Mouse (Mus musculus): ENCODE data around the gene Vim. TPM values are rescaled to one million over a fixed set of nuclear protein-coding genes. Genes with fewer than 3 reads are reported as not detected.
A peak's percentile ranks its signal among the peaks of the same experiment; 100 is the strongest.

Gene Vim
- 10 to 100 TPM; 85.9 to 87.7 TPM for total RNA-seq (2021)

DNA sequence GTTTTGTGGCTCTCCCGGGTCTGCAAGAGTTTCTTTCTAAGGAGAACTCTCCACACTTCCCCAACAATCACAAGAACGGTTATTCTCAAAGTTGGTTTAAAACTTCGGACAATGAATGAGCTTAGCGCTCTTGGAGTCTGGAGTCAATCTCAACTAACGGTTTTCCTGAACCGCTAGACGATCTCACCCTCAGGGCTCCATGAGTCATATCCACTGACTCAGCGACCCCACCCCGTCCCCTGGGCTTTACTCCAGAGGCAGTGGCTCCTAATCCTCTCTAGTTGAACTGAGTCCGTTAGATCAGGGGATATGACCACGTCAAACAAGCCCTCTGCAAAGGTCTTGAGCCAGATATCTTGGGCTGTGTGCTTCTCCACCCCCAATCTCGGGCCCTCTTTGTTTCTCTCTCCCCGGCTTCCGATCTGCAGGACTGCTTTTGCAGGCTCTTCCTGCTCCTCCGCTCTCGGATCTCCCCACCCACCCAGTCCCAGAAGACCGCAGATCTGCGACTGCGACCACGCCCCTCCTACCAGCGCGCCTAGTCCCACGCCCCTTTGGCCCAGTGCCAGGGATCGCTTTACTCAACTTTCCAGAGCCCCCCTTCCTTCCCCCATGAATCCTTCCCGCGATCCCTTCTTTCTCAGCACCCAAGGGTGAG is at the start of gene Vim:
Gene Vim (plus strand): TSS at position 520 of the 658 bp plus-strand sequence.
- intact Hi-C loops (cut with DNase I), result loop anchor here (10.0 kb wide), 1 partner anchor 159 kb away; no protein-coding TSS in a partner anchor

GRCm38 (mm10) chr2:13526205-13526604 is 47.5 kb upstream of the Vim start:
- intact Hi-C loops (cut with DNase I), result no loop called here
- DNase-seq (ENCODE audit: extremely low spot score in 1 of 2, low spot score in 2 of 2), result no peak

More for the DNA sequence above, at the start of gene Vim:
- peak; percentile 34 to 92 for DNase-seq (ENCODE audit: extremely low spot score in 1 of 2, low spot score in 2 of 2)

GRCm38 (mm10) chr2:13527125-13527524 is 46.6 kb upstream of the Vim start:
- no peak for DNase-seq (ENCODE audit: extremely low spot score in 1 of 2, low spot score in 2 of 2)
- intact Hi-C loops (cut with DNase I), result no loop called here

DNA sequence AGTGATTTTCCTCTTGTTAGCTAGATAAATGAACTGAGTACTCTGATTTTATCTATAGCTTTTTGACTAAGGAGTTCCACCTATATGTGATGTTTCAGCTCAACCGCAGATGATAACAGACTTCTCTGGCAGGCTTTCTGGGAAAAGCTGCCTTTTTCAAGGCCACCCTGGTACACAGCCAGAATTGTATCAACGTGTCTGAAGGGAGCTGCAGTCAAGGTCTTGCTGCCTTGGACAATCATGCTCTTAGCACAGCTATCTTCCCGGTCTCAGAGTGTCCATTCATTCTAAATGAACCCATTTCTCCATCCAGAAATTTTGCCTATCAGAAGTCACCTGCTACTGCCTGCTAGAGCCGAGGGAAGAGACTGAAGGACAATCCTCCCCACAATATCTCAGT is 46.2 kb upstream of the Vim start:
- no peak for DNase-seq (ENCODE audit: extremely low spot score in 1 of 2, low spot score in 2 of 2)
- intact Hi-C loops (cut with DNase I), result no loop called here

DNA sequence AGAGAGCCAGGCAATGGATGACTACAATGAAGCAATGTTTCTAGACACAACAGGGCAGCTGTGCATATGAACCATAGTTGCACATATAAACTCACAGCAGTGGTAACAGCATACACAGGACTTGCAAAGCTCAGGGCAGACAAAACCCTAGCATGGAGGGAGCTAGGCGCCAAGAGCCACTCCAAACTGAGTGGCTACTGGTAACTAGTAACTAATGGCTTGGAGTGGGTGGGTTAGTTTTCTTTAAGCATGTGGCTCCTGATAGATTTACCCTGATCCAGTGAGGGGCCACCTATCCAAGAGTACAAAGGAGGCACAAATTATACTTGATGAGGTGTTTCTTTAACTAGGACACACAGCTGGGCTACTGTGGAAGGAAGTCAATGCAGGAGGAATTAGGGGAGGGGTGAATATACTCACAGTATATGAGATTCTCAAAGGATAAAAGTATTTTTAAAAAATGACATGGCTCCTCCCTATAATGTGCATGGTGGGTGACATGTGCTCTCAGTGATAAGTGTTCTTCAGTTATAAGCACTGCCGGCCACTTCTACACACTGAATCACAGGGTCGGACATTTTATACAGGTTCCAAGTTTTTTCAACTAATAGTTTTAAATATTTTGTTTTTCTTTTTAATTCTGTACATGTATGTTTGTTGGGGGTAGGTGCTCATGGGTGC is 44.3 kb upstream of the Vim start:
- intact Hi-C loops (cut with DNase I), result no loop called here
- no peak for DNase-seq (ENCODE audit: extremely low spot score in 1 of 2, low spot score in 2 of 2)

GRCm38 (mm10) chr2:13530639-13531038 is 43.1 kb upstream of the Vim start:
- no peak for DNase-seq (ENCODE audit: extremely low spot score in 1 of 2, low spot score in 2 of 2)
- intact Hi-C loops (cut with DNase I), result no loop called here

DNA sequence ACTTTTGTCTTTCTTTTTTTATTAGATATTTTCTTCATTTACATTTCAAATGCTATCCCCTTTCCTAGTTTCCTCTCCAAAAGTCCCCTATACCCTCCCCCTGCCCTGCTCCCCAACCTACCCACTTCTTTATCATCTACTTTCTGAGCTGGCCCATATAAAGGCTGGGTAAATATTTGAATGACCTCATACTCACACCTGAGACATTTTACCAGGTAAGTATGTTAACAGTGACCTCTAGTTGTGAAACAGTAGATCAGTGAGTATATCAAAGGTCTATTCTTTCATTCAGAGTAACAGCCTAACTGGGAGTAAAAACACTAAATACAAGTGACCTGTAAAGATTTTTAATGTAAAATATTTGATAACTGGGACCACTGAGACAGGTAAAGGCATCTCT is 37.0 kb upstream of the Vim start:
- no peak for DNase-seq (ENCODE audit: extremely low spot score in 1 of 2, low spot score in 2 of 2)
- intact Hi-C loops (cut with DNase I), result no loop called here

DNA sequence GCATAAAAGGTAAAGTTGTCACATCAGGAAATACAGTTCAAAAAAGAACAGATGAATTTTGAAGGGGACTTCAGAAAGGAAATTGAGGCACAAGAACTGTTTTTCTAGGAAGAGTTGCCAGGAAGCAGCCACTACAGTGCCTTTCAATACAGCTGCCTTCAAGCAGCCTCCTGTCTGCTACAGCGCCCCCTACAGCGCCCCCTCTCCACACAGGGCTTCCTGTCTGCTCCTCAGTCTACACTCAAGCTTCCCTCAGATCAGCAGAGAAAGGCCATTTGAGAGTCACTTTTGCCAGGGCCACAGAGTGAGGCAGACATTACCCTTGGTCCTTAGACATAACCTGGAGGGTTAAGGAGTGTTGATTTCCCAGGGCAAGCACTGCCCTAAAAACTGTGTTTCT is 36.0 kb upstream of the Vim start:
- peak in 1 of 2 experiments; percentile 22 for DNase-seq (ENCODE audit: extremely low spot score in 1 of 2, low spot score in 2 of 2)
- intact Hi-C loops (cut with DNase I), result no loop called here

DNA sequence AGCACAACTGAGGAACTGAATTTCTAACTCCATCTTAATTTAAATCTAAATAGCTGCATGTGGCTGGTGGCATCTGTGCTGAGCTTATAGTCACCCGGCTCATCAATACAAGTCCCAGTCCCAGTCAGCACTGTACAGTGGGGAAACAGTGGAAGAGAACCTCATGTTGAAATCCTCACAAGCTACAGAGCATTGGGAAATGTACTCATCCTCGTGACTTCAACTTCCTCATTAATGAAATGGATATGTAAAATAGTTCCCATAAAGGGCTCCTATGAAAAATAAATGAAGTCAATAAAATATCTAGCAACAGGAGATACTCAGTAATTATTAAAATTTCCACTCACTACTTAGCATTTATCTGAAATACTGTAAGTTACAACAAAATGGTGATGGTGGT is 35.5 kb upstream of the Vim start:
- intact Hi-C loops (cut with DNase I), result no loop called here

DNA sequence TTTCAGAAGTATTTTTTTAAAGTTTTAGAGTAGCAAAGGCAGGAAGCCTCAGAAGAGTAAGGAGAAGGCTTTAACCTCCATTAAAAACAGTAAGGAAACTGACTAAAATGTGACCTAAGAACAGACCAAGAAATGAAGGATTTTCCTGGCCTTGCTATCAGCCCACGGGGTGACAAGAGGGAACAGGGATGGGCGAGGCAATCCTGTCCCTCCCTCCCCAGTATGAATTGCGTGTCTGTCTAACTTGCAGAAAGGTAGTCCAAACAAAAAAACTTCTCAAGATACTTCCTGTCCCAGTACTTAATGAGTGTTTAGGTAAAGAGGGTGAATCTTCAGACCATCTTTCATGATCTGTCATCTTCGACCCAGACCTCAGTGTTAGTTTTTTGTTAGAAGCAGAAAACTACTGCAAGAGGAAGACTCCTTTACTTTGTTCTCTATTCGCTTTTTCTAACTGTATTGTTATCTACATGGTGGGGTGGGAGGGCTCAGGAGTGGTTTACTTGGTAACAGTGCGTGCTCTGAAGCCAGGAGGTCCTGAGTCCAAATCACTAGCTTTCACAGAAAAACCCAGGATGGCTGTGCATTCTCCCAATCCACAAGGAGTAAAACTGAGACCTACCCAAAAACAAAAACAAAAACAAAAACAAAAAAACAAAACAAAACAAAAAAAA is 34.9 kb upstream of the Vim start:
- intact Hi-C loops (cut with DNase I), result no loop called here
- no peak for DNase-seq (ENCODE audit: extremely low spot score in 1 of 2, low spot score in 2 of 2)

More for the DNA sequence above, 35.5 kb upstream of the Vim start:
- DNase-seq (ENCODE audit: extremely low spot score in 1 of 2, low spot score in 2 of 2), result no peak

GRCm38 (mm10) chr2:13539860-13540259 is 33.9 kb upstream of the Vim start:
- intact Hi-C loops (cut with DNase I), result no loop called here
- no peak for DNase-seq (ENCODE audit: extremely low spot score in 1 of 2, low spot score in 2 of 2)

- intact Hi-C loops (cut with DNase I), result no loop called here
- DNase-seq (ENCODE audit: extremely low spot score in 1 of 2, low spot score in 2 of 2), result no peak
Measured at GRCm38 (mm10) chr2:13543519-13544124, 30.1 kb upstream of the Vim start.

DNA sequence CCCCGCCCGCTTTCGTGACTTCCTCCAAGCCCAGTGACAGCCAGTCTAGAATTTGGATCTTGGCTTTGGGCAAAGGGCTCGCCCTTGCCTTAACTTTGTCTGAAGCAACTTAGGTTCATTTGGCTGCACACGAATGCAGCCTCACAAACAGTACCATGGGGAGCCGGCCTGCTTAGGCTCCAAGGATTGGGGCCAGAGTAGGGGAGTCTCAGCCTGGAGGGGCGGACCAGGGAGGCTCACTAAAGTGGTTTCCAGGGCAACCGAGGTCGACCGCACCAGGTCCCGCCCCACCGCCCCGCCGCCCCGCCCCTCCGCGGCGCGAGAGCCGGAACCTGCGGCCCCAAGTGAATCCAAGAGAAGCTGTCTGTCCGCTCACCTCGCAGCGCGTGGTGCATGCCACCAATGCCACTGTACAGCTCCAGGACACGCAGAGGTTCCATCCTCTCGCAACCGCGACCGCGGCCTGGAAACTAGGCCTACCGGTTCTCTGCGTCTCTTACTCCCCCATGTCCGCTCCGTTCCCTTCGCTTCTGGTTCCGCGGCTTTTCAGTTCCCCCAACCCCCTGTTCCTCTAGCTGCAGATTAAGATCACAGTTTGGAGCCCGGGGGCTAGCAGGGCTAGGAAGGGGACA is 29.4 kb upstream of the Vim start, which contains the start of gene Trdmt1:
Gene Trdmt1 (minus strand): TSS at position 476 of the 632 bp plus-strand sequence.
- DNase-seq (ENCODE audit: extremely low spot score in 1 of 2, low spot score in 2 of 2), result peak; percentile 70 to 89
- intact Hi-C loops (cut with DNase I), result no loop called here

DNA sequence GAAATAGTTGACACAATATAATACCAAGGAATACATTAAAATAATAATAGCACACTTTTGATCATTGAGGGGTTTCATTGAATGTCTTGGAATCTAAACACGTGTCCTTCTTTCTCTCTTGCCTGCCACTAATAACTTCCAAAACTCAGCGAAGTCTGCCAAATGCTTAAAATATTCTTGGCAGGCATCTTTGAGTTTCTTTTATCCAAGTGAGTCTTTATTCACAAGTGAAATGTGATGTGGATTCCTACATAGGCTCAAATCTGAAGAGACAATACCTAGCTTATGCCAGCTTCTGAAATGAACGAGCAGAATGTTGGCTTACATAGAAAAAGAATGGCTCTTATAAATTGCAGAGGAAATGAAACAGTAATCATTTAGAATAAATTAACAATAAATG is 25.0 kb upstream of the Vim start:
- DNase-seq (ENCODE audit: extremely low spot score in 1 of 2, low spot score in 2 of 2), result no peak

DNA sequence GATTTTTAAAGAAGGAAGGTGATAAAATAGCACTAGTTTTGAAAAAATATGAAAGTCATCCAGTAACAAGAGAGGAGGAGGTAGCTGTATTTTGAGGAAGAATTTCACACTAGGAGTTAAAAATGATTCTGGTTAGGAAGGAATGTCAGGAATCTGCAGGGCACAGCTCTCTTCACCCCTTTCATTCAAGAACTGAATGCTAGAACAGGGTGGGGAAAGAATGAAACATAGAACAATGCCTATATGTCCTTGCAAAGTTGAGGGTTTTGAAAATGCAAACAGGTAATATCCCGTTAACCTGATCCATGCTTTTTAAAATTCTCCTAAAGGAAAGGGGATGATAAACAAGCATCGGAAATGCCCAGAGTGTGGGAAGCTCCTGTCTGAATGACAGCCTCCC is 19.8 kb upstream of the Vim start:
- intact Hi-C loops (cut with DNase I), result no loop called here
- DNase-seq (ENCODE audit: extremely low spot score in 1 of 2, low spot score in 2 of 2), result no peak

More for the DNA sequence above, 25.0 kb upstream of the Vim start:
- intact Hi-C loops (cut with DNase I), result no loop called here

GRCm38 (mm10) chr2:13556239-13556638 is 17.5 kb upstream of the Vim start:
- no peak for DNase-seq (ENCODE audit: extremely low spot score in 1 of 2, low spot score in 2 of 2)
- intact Hi-C loops (cut with DNase I), result no loop called here

- no peak for DNase-seq (ENCODE audit: extremely low spot score in 1 of 2, low spot score in 2 of 2)
- intact Hi-C loops (cut with DNase I), result no loop called here
Measured at GRCm38 (mm10) chr2:13557145-13558030, 16.3 kb upstream of the Vim start.

GRCm38 (mm10) chr2:13558607-13559262 is 15.0 kb upstream of the Vim start:
- DNase-seq (ENCODE audit: extremely low spot score in 1 of 2, low spot score in 2 of 2), result no peak
- intact Hi-C loops (cut with DNase I), result no loop called here

All from left cerebral cortex, postnatal 10 days (tissue).